Mouse (Mus musculus) heart, adult 2 months (tissue): Measurements from ENCODE around the gene Sftpd.

Experiments used
- CTCF ChIP-seq: fragments of 200-600 bp; IDR thresholded peaks from 2 replicates; pipeline ENCODE4 v1.8.1; 2022; ENCODE audit warnings: antibody characterized with exemption, mild to moderate bottlenecking, moderate library complexity
- EP300 ChIP-seq: fragments of 200-500 bp; IDR thresholded peaks from 2 replicates; pipeline ENCODE4 v1.6.1; 2011; ENCODE audit warnings: low read depth, low read length, control low read depth; ENCODE audit not compliant: insufficient read depth

DNA sequence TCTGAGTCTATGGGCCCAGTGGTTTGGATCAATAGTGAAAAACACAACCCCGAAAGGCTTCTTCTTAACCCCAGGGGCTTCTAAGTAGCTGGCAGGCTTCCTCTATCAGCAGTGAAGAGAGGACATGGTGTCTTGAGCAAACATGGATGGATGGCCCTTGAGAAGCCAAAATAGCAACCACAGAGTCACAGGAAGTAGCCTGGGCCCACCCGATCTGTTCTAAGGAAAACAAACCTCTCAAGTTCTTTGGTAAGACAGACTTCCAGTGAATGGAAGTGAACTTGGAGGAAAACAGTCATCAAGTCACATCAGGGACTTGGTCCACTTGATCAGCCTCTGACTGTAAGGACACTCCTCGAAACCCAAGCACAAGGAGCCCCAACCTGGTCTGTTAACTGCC is 38.0 kb downstream of the Sftpd start:
- no peak for TF ChIP-seq CTCF
- TF ChIP-seq EP300, result no peak
